Mouse (Mus musculus) lung, postnatal 0 days (tissue): ENCODE results near the gene Tmem200a.

Source experiments
- CTCF ChIP-seq: IDR thresholded peaks from 2 replicates; pipeline ENCODE4 v1.5.1; 2016; ENCODE audit warnings: antibody characterized with exemption, mild to moderate bottlenecking
- EP300 ChIP-seq: IDR thresholded peaks from 2 replicates; pipeline ENCODE4 v1.6.1; 2016; ENCODE audit warnings: antibody characterized with exemption, mild to moderate bottlenecking, control low read depth

GRCm38 (mm10) chr10:25961066-25961465 is 117.8 kb downstream of the Tmem200a start:
- TF ChIP-seq CTCF = no peak
- TF ChIP-seq EP300 = no peak
